Mouse (Mus musculus) embryonic facial prominence, embryonic 14.5 days (tissue): Measurements from ENCODE around the gene Gm11127. TPM values are rescaled to one million over a fixed set of nuclear protein-coding genes. Genes with fewer than 3 reads are reported as not detected.

Experiments used
- ATAC-seq: fragments of 200-750 bp; cut with Nextera tagmentation; 2 replicates; pipeline ENCODE4 v1.8.0; 2017; ENCODE audit warnings: low read depth, moderate number of reproducible peaks, moderate TSS enrichment
- DNase-seq: peaks from one replicate; pipeline ENCODE4 v3.0.0-alpha.2; 2015; ENCODE audit warnings: low spot score
- H3K27ac ChIP-seq: fragments of 300-500 bp; sonication (generic); replicated peaks from 2 replicates; pipeline ENCODE4 v1.5.1; 2014; ENCODE audit warnings: low read depth, mild to moderate bottlenecking, low read length, moderate library complexity
- H3K27me3 ChIP-seq: fragments of 300-500 bp; sonication (generic); replicated peaks from 2 replicates; pipeline ENCODE4 v1.6.1; 2014; ENCODE audit warnings: low read length; ENCODE audit not compliant: control insufficient read depth, insufficient read depth
- H3K36me3 ChIP-seq: fragments of 300-500 bp; sonication (generic); 2 replicates; pipeline ENCODE4 v1.6.1; 2014; ENCODE audit warnings: low read length, mixed read lengths; ENCODE audit not compliant: control insufficient read depth, insufficient read depth
- H3K4me1 ChIP-seq: fragments of 300-500 bp; sonication (generic); 2 replicates; pipeline ENCODE4 v1.6.1; 2014; ENCODE audit warnings: antibody characterized with exemption, low read length; ENCODE audit not compliant: control insufficient read depth, insufficient read depth
- H3K4me2 ChIP-seq: fragments of 300-500 bp; sonication (generic); 2 replicates; pipeline ENCODE4 v1.6.1; 2014; ENCODE audit warnings: low read depth, mild to moderate bottlenecking, low read length, moderate library complexity, mixed read lengths
- H3K4me3 ChIP-seq: fragments of 300-500 bp; sonication (generic); 2 replicates; pipeline ENCODE4 v1.5.1; 2014; ENCODE audit warnings: low read depth, mild to moderate bottlenecking, low read length
- H3K9ac ChIP-seq: fragments of 300-500 bp; sonication (generic); 2 replicates; pipeline ENCODE4 v1.6.1; 2014; ENCODE audit warnings: low read depth, mild to moderate bottlenecking, low read length, moderate library complexity, mixed read lengths
- H3K9me3 ChIP-seq: fragments of 300-500 bp; sonication (generic); 2 replicates; pipeline ENCODE4 v1.6.1; 2016; ENCODE audit warnings: low read length; ENCODE audit not compliant: control insufficient read depth
- WGBS: fragments of 180-500 bp; shearing (Covaris S2); extraction: QIAGEN DNeasy Blood & Tissue Kit; methylation state at CpG from one replicate; pipeline ENCODE4 v1.1.7; 2014; 5-methylcytosine and 5-hydroxymethylcytosine counted together
- polyA plus RNA-seq: library from polyadenylated mRNA; unstranded; fragments of >200 nt; fragmentation: Nextera tagmentation; extraction: Ambion mirVana; gene quantifications from 2 replicates; pipeline ENCODE4 v1.2.1, GENCODE M21; 2014

The Gm11127 gene
- polyA plus RNA-seq, 1 experiment from 2014 or later: not detected

DNA sequence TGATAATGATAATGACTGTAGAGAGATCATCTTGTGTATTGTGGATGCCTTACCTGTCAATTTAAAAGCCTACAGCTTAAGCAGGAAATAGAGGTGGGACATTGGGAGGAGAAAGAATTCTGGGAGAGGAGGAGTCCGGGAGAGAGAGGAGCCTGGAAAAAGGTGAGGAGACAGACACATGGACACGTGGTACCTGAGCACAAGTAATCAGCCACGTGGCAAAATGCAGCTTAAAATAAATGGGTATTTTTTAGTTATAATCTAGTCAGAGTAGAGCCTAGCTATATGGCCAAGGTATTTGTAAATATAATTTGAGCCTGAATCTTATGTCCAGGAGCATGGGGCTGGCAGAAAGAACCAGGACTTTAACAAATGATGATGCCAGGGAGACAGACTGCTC lies 38.7 kb downstream of the Gm11127 start:
- DNase-seq: no peak
- H3K9me3 ChIP-seq: no peaks in the 10 kb centered on the region
- no peak overlapping the region for H3K9ac ChIP-seq
- H3K4me2 ChIP-seq: no peak overlapping the region
- ATAC-seq: no peak
- peaks cover 5% of the 10 kb centered on the region; the same call in 1 of the 2 replicates for H3K4me1 ChIP-seq
- 67% methylated on average over 3 of the region's 3 CpGs for WGBS
- no peak overlapping the region for H3K4me3 ChIP-seq
- H3K27me3 ChIP-seq: no peaks in the 10 kb centered on the region
- no peak overlapping the region for H3K27ac ChIP-seq
- 0 out of 2 replicates have a peak, but pooled peaks cover 1% of the 10 kb centered on the region for H3K36me3 ChIP-seq

DNA sequence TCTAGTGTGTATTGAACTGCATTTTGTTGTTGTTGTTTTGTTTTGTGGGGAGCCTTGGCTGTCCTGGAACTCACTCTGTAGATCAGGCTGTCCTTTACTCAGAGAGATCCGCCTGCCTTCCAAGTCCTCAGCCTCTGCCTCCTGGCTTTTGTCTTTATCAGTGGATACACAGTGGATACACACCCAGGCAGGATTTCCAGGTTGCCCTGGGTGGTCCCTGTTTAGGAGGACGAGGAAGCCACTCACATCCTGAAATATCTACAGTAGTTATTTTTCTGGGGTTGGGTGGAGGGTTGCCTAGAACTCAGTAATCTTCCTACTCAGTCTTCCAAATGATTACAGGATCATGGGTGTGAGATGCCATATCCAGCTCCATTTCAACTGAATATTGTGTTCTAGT lies 39.2 kb downstream of the Gm11127 start:
- Histone ChIP-seq H3K4me1 (peaks cover 5% of the 10 kb centered on the region; the same call in 1 of the 2 replicates), H3K9ac (no peak overlapping the region), H3K4me2 (no peak overlapping the region), H3K36me3 (0 out of 2 replicates have a peak, but pooled peaks cover 5% of the 10 kb centered on the region), H3K9me3 (no peaks in the 10 kb centered on the region), H3K27ac (no peak overlapping the region), H3K27me3 (no peaks in the 10 kb centered on the region), H3K4me3 (no peak overlapping the region)
- ATAC-seq (no peak), DNase-seq (no peak)
- 63% methylated on average over 2 of the region's 2 CpGs for WGBS

DNA sequence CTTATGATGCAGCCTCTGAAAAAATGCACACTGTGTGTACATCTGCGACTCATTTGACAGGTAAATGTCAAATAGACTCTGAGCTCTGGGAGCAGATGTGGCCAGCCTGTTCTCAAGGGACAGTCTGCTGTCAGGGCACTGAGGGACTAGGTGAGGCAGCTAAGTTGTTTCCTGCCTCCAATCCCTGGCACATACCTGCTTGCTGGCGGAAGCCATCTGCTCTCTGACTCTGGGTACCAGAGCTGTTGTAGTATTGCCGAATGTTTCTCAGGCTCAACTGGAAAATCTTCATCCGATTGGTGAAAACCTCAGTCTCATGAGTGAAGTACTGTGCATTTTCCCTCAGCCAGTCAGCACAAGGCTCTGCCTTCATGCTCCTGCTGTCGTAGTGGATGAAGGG lies 41.1 kb downstream of the Gm11127 start:
- WGBS: 87% methylated on average over 5 of the region's 5 CpGs
- Histone ChIP-seq H3K4me2 (no peak overlapping the region), H3K4me1 (no peaks in the 10 kb centered on the region), H3K27ac (no peak overlapping the region), H3K9ac (no peak overlapping the region), H3K4me3 (no peak overlapping the region), H3K9me3 (no peaks in the 10 kb centered on the region), H3K36me3 (0 out of 2 replicates have a peak, but pooled peaks cover 5% of the 10 kb centered on the region), H3K27me3 (no peaks in the 10 kb centered on the region)
- DNase-seq (no peak), ATAC-seq (no peak)

DNA sequence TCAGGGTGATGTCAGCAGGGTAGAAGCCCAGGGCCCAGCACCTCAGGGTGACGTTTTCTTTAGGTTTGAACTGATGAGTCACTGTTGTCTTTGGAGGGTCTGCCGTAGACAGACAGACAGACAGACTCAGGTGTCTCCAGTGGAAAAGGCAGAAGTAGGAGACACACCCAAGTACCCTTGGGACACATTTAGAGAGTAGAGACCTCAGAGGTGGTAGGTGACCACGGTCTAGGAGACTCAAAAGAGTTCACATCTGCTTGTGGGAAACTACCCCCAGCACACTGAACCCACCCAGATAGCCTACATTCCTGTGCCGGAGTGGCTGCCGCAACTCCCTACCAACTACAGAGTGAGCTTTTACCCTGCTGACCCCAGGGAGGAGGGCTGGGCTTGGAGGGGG lies 43.2 kb downstream of the Gm11127 start:
- Histone ChIP-seq H3K4me2 (no peak overlapping the region), H3K27me3 (no peaks in the 10 kb centered on the region), H3K36me3 (0 out of 2 replicates have a peak, but pooled peaks cover 5% of the 10 kb centered on the region), H3K4me1 (no peaks in the 10 kb centered on the region), H3K9ac (no peak overlapping the region), H3K4me3 (no peak overlapping the region), H3K27ac (no peak overlapping the region), H3K9me3 (no peaks in the 10 kb centered on the region)
- 91% methylated on average over 4 of the region's 5 CpGs for WGBS
- ATAC-seq: no peak
- no peak for DNase-seq

Other genes with a start within 250 kb of the Gm11127 start
- gene Ier3, start 236.7 kb downstream of the Gm11127 start, polyA plus RNA-seq: 10.1 and 10.3 TPM in 2 replicates
- 49.0 and 49.5 TPM in 2 replicates for gene Flot1, start 235.1 kb downstream of the Gm11127 start, polyA plus RNA-seq
- 736 and 832 TPM in 2 replicates for gene Tubb5, start 220.1 kb downstream of the Gm11127 start, polyA plus RNA-seq
- gene Mdc1, start 216.9 kb downstream of the Gm11127 start, polyA plus RNA-seq: 10.2 and 14.8 TPM in 2 replicates
- 47.7 and 55.4 TPM in 2 replicates for gene Nrm, start 197.1 kb downstream of the Gm11127 start, polyA plus RNA-seq
- gene Ppp1r18, start 192.8 kb downstream of the Gm11127 start, polyA plus RNA-seq: 25.6 and 27.8 TPM in 2 replicates
- gene Dhx16, start 178.6 kb downstream of the Gm11127 start, polyA plus RNA-seq: 40.2 and 43.4 TPM in 2 replicates
- 20.5 and 21.5 TPM in 2 replicates for gene 2310061I04Rik, start 160.9 kb downstream of the Gm11127 start, polyA plus RNA-seq
- gene Atat1, start 148.3 kb downstream of the Gm11127 start, polyA plus RNA-seq: 48.1 and 53.6 TPM in 2 replicates
- 73.3 and 76.0 TPM in 2 replicates for gene Mrps18b, start 142.0 kb downstream of the Gm11127 start, polyA plus RNA-seq
- gene Ppp1r10, start 141.9 kb downstream of the Gm11127 start, polyA plus RNA-seq: 29.1 and 32.5 TPM in 2 replicates
- 72.1 and 76.4 TPM in 2 replicates for gene Abcf1, start 88.6 kb downstream of the Gm11127 start, polyA plus RNA-seq
- 39.9 and 46.3 TPM in 2 replicates for gene Gnl1, start 78.5 kb downstream of the Gm11127 start, polyA plus RNA-seq
- gene Prr3, start 78.1 kb downstream of the Gm11127 start, polyA plus RNA-seq: 31.5 and 33.7 TPM in 2 replicates
- 2.2 and 2.4 TPM in 2 replicates for gene H2-T24, start 37.8 kb downstream of the Gm11127 start, polyA plus RNA-seq
- gene H2-T23, start 25.5 kb downstream of the Gm11127 start, polyA plus RNA-seq: 9.6 and 10.1 TPM in 2 replicates
- gene H2-T22, start 15.6 kb downstream of the Gm11127 start, polyA plus RNA-seq: 20.5 and 20.7 TPM in 2 replicates
- gene Gm6034, start 15.4 kb downstream of the Gm11127 start, polyA plus RNA-seq: not detected in 2 replicates
- gene Gm19684, start 63.3 kb upstream of the Gm11127 start, polyA plus RNA-seq: not detected in 2 replicates
- gene Gm7030, start 71.1 kb upstream of the Gm11127 start, polyA plus RNA-seq: not detected in 2 replicates
- gene Gm8909, start 110.2 kb upstream of the Gm11127 start, polyA plus RNA-seq: not detected in 2 replicates
- gene H2-T3, start 131.9 kb upstream of the Gm11127 start, polyA plus RNA-seq: not detected in 2 replicates
- gene Rpp21, start 199.7 kb upstream of the Gm11127 start, polyA plus RNA-seq: 95.5 and 103 TPM in 2 replicates
- gene Trim39, start 213.9 kb upstream of the Gm11127 start, polyA plus RNA-seq: 10.6 and 12.4 TPM in 2 replicates
- not detected in 2 replicates for gene H2-M10.2, start 228.1 kb upstream of the Gm11127 start, polyA plus RNA-seq